ENCODE assay signal across 35 mouse cellular contexts in genomic region chr7:51247695-51248094, GRCm38 (mm10).
"Had no signal": no experiment of that assay in that cellular context is flagged by ENCODE, and none has a peak within 500 bp of the region (broad histone marks: within the 10 kb centered on the region; RNA-seq: fewer than 3 reads in every experiment).

No protein-coding gene starts in this region.

- H3K27ac ChIP-seq: heart, adult 2 months; heart, embryonic 10.5 days; heart, embryonic 13.5 days; heart, embryonic 15.5 days; hindbrain, embryonic 10.5 days; hindbrain, embryonic 12.5 days; hindbrain, embryonic 13.5 days; hindbrain, embryonic 14.5 days; hindbrain, embryonic 15.5 days; hindbrain, postnatal 0 days; intestine, embryonic 15.5 days; kidney, embryonic 15.5 days; kidney, postnatal 0 days; layer of hippocampus, adult 2 months had no signal

- H3K27me3 ChIP-seq: heart, embryonic 12.5 days; heart, embryonic 13.5 days; heart, embryonic 15.5 days; hindbrain, embryonic 12.5 days; hindbrain, embryonic 13.5 days; hindbrain, embryonic 15.5 days; intestine, embryonic 15.5 days; kidney, embryonic 15.5 days had no signal

- DNase-seq: heart, adult 2 months; heart, postnatal 10 days; heart, postnatal 14 days; heart, postnatal 36 days; heart, postnatal 4 days; kidney, adult 11 months; kidney, adult 18-20 months; kidney, adult 2 months; kidney, adult 8-10 months; kidney, adult 9 months; kidney, postnatal 10 days; kidney, postnatal 14 days; kidney, postnatal 25 days; kidney, postnatal 36 days; kidney, postnatal 4 days; layer of hippocampus, adult 9-11 months had no signal

- H3K9me3 ChIP-seq: heart, embryonic 10.5 days; heart, embryonic 12.5 days; heart, embryonic 13.5 days; heart, embryonic 15.5 days; hindbrain, embryonic 10.5 days; hindbrain, embryonic 12.5 days; hindbrain, embryonic 13.5 days; hindbrain, embryonic 15.5 days; intestine, embryonic 15.5 days; kidney, embryonic 15.5 days had no signal

- H3K9ac ChIP-seq: heart, embryonic 12.5 days; heart, embryonic 13.5 days; heart, embryonic 15.5 days; hindbrain, embryonic 12.5 days; hindbrain, embryonic 13.5 days; hindbrain, embryonic 14.5 days; hindbrain, embryonic 15.5 days; intestine, embryonic 15.5 days; kidney, embryonic 15.5 days had no signal

- H3K36me3 ChIP-seq: heart, embryonic 10.5 days; heart, embryonic 12.5 days; heart, embryonic 13.5 days; heart, embryonic 15.5 days; hindbrain, embryonic 10.5 days; hindbrain, embryonic 12.5 days; hindbrain, embryonic 13.5 days; hindbrain, embryonic 15.5 days; intestine, embryonic 15.5 days; kidney, embryonic 15.5 days had no signal

- H3K4me3 ChIP-seq: heart, adult 2 months; heart, embryonic 10.5 days; heart, embryonic 12.5 days; heart, embryonic 13.5 days; heart, embryonic 15.5 days; hindbrain, embryonic 10.5 days; hindbrain, embryonic 12.5 days; hindbrain, embryonic 13.5 days; hindbrain, embryonic 15.5 days; intestine, embryonic 15.5 days; kidney, embryonic 15.5 days; layer of hippocampus, adult 2 months had no signal

- H3K4me2 ChIP-seq: heart, embryonic 11.5 days; heart, embryonic 12.5 days; heart, embryonic 13.5 days; heart, embryonic 15.5 days; hindbrain, embryonic 12.5 days; hindbrain, embryonic 13.5 days; hindbrain, embryonic 14.5 days; hindbrain, embryonic 15.5 days; intestine, embryonic 15.5 days; kidney, embryonic 15.5 days had no signal

- ATAC-seq: hindbrain, embryonic 16.5 days; hindbrain, postnatal 0 days; inflammation-experienced regulatory T-cells, adult 6 months; intestine, embryonic 15.5 days; intestine, embryonic 16.5 days; intestine, postnatal 0 days had no signal

- H3K4me1 ChIP-seq: heart, embryonic 10.5 days; heart, embryonic 12.5 days; heart, embryonic 13.5 days; heart, embryonic 15.5 days; hindbrain, embryonic 10.5 days; hindbrain, embryonic 12.5 days; hindbrain, embryonic 13.5 days; hindbrain, embryonic 15.5 days; intestine, embryonic 15.5 days; kidney, embryonic 15.5 days had no signal
